Mouse (Mus musculus) testis, postnatal 10 days (tissue): ENCODE measurements around the gene Ror2.

ENCODE experiments used
- DNase-seq: peaks from one replicate; pipeline ENCODE4 v3.0.0; 2021; ENCODE audit warnings: low spot score

Gene Ror2

GRCm38 (mm10) chr13:53065122-53065521, 220.8 kb downstream of the Ror2 start:
- peak; percentile 26 for DNase-seq

DNA sequence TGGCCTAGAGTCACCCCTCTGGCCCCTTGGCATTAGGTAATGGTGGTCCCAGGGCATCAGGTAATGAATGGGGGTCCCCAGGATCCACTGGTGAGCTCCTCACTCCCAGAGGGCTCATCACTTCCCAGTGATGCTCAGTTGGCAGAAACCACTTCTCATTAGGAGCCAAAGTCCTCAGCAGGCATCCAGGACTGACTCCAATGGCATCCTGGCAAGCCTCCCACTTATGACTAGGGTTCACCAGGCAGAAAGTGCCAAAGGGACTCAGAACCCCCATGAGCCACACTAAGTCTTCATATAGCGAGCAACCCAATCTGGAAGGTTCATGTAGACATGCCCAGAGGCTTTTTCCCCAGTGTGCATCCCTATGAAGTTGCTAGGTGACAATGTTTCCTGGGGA, 221.2 kb downstream of the Ror2 start:
- DNase-seq: peak; percentile 35
